Mouse (Mus musculus) testis, adult 2 months (tissue): ENCODE data around the gene L3mbtl3.

Experiments used
- CTCF ChIP-seq: fragments of 200-500 bp; IDR thresholded peaks from 2 replicates; pipeline ENCODE4 v1.5.1; 2012; ENCODE audit warnings: low read depth, mild to moderate bottlenecking, inconsistent platforms, low read length, moderate library complexity; ENCODE audit not compliant: control insufficient read depth, insufficient read depth, insufficient replicate concordance
- POLR2A ChIP-seq: fragments of 200-500 bp; IDR thresholded peaks from 2 replicates; pipeline ENCODE4 v1.6.1; 2012; ENCODE audit warnings: low read depth, mild to moderate bottlenecking, inconsistent platforms, low read length, moderate library complexity; ENCODE audit not compliant: control insufficient read depth

DNA sequence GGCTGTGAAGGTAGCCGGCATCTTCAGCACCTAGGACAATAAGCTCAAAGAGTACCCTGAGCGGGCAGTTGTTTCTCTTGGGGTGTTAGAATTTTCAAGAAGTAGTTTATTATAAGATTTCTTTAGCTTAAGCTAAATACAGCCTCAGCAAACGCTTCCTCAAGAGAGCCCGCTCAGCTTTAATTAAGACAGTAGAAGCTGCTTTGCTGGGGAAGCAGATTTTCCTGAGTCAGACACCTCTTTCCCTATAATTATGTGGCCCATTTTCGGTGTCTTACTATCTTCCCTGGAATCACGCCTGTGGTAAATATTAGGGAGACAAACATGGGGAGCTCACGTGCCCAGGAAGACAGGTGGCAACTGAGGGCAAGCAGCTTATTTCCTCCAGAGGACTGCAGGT is 88.6 kb downstream of the L3mbtl3 start:
- TF ChIP-seq CTCF (no peak), POLR2A (no peak)
